Mouse (Mus musculus) right cerebral cortex, postnatal 10 days (tissue): Measurements from ENCODE around the gene Chrna1.

Experiments
- DNase-seq, 2 experiments: peaks; one replicate each; pipeline ENCODE4 v3.0.0; 2021; ENCODE audit warnings: low spot score in 2 of 2

Chrna1 gene

GRCm38 (mm10) chr2:73592231-73593100 is 12.3 kb upstream of the Chrna1 start:
- DNase-seq = peak; percentile 65 to 85

GRCm38 (mm10) chr2:73591246-73591645 is 11.1 kb upstream of the Chrna1 start:
- DNase-seq = no peak

GRCm38 (mm10) chr2:73590106-73590505 is 10.0 kb upstream of the Chrna1 start:
- no peak for DNase-seq

- DNase-seq = no peak
Measured at GRCm38 (mm10) chr2:73588951-73589350, 8.8 kb upstream of the Chrna1 start.

- no peak for DNase-seq
Measured at GRCm38 (mm10) chr2:73587109-73587506, 7.0 kb upstream of the Chrna1 start.

- DNase-seq = no peak
Measured at GRCm38 (mm10) chr2:73586392-73587108, 6.4 kb upstream of the Chrna1 start.

GRCm38 (mm10) chr2:73585347-73585831 is 5.3 kb upstream of the Chrna1 start:
- DNase-seq = peak in 1 of 2 experiments; percentile 59

- DNase-seq = peak; percentile 89 to 90
Measured at GRCm38 (mm10) chr2:73584645-73585346, 4.7 kb upstream of the Chrna1 start.

GRCm38 (mm10) chr2:73580720-73581119 is 582 bp upstream of the Chrna1 start:
- no peak for DNase-seq

- no peak for DNase-seq
Measured at GRCm38 (mm10) chr2:73579168-73579567, 970 bp downstream of the Chrna1 start.

GRCm38 (mm10) chr2:73574418-73574817 is 5.7 kb downstream of the Chrna1 start:
- no peak for DNase-seq

GRCm38 (mm10) chr2:73573556-73573955 is 6.6 kb downstream of the Chrna1 start:
- DNase-seq = no peak

GRCm38 (mm10) chr2:73572539-73573372 is 7.4 kb downstream of the Chrna1 start:
- DNase-seq = peak; percentile 94 to 95

GRCm38 (mm10) chr2:73571901-73572300 is 8.2 kb downstream of the Chrna1 start:
- DNase-seq = no peak

- DNase-seq = no peak
Measured at GRCm38 (mm10) chr2:73571304-73571703, 8.8 kb downstream of the Chrna1 start.

- peak; percentile 74 to 78 for DNase-seq
Measured at GRCm38 (mm10) chr2:73566989-73567605, 13.0 kb downstream of the Chrna1 start.

GRCm38 (mm10) chr2:73566162-73566561 is 14.0 kb downstream of the Chrna1 start:
- peak; percentile 61 to 66 for DNase-seq

- DNase-seq = no peak
Measured at GRCm38 (mm10) chr2:73563690-73564089, 16.4 kb downstream of the Chrna1 start.

- DNase-seq = no peak
Measured at GRCm38 (mm10) chr2:73562656-73563055, 17.5 kb downstream of the Chrna1 start.

GRCm38 (mm10) chr2:73561665-73562063 is 18.5 kb downstream of the Chrna1 start:
- DNase-seq = peak; percentile 53 to 62
